Mouse (Mus musculus): ENCODE measurements around the gene Batf2. TPM values are rescaled to one million over a fixed set of nuclear protein-coding genes. Genes with fewer than 3 reads are reported as not detected.
"Not testable (repeated sequence)": the region's sequence is repeated elsewhere in the genome, so short reads cannot be mapped to it uniquely, and the experiment has no call there.

Gene Batf2
- polyA plus RNA-seq, 1 experiment from 2014 or later, result 0.31 TPM

DNA sequence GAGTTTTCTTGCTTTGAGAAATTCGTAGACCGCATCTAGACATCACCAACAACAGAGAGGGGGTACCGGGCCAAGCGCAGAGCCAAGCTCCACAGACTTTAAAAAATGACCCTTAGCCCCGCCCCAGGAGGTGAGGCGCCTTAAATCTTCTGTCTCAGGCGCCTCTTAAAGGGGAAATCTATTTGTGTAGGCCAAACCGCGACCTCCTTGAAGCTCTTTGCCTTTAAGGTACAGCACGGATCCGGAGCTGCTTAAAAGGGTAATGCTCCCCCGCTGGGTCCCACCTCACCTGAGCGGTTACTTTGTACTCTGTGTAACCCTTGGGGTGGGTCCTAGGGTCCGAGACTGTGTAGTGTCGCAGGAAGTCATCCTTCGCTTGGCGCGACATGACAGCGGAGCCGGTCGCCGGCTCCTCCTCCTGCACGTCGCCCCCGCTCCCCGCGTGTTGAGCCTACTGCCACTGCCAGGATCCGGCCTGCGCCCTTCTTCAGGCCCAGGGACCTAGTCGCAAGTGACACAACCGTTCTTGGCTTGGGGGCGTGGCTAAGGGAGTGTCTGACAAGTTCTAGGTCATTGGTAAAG lies 12.9 kb upstream of the Batf2 start, which contains the start of gene Snx15:
Gene Snx15 (minus strand): TSS at position 545 of the 582 bp plus-strand sequence.
- Histone ChIP-seq H3K4me3 (ENCODE audit: low read length) (peak within 1 kb of the TSS; percentile 68), H3K27me3 (ENCODE audit: control insufficient read depth, insufficient read depth, low read depth, low read length) (no peaks in the 10 kb centered on the region), H3K9me3 (ENCODE audit: control insufficient read depth, low read length) (no peaks in the 10 kb centered on the region), H3K4me1 (replicated peaks; ENCODE audit: control insufficient read depth, insufficient read depth, low read length) (peaks cover 4% of the 10 kb centered on the region), H3K4me2 (ENCODE audit: low read depth, low read length) (peak within 1 kb of the TSS; percentile 67), H3K9ac (ENCODE audit: low read length) (peak within 1 kb of the TSS; percentile 77), H3K27ac (ENCODE audit: low read length) (peak within 1 kb of the TSS; percentile 93), H3K36me3 (ENCODE audit: control insufficient read depth, insufficient read depth, low read length) (no peaks in the 10 kb centered on the region)
- WGBS, result under 1% methylated on average over 32 of the region's 32 CpGs
- peak; percentile 96 for ATAC-seq (ENCODE audit: low read depth)

DNA sequence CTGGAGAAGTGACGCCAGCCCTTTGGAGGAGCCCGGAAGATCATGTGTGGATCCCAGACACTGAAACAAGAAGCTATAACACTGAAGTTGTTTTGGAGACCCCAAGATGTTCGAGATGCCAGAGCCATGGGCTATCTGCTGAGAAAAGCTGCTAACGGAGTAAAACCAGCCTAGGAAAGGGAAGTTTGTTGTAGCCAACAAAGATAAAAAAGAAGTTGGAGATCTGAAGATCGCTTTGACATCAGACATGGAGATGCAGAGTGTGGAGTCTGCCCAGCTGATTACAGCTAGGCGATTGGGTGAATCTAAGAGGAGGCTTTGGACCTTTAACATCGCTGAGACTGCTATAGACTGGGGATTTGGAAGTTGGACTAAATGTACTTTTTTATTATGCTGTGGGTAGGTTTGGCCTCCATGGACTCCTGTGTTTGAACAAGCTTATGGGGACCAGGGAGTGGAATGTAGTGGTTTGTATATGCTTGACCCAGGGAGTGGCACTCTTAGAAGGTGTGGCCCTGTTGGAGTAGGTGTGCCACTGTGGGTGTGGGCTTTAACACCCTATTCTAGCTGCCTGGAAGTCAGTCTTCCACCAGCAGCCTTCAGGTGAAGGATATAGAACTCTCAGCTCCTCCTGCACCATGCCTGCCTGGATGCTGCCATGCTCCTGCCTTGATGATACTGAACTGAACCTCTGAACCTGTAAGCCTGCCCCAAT lies 10.2 kb upstream of the Batf2 start:
- H3K36me3 ChIP-seq (ENCODE audit: control insufficient read depth, insufficient read depth, low read length); H3K27ac ChIP-seq (ENCODE audit: low read length); H3K4me1 ChIP-seq (replicated peaks; ENCODE audit: control insufficient read depth, insufficient read depth, low read length); H3K4me2 ChIP-seq (ENCODE audit: low read depth, low read length); H3K27me3 ChIP-seq (ENCODE audit: control insufficient read depth, insufficient read depth, low read depth, low read length); H3K9me3 ChIP-seq (ENCODE audit: control insufficient read depth, low read length); H3K4me3 ChIP-seq (ENCODE audit: low read length); H3K9ac ChIP-seq (ENCODE audit: low read length): not testable (repeated sequence)
- 0 out of 2 replicates have a peak, but pooled peaks have one; percentile 6 for ATAC-seq (ENCODE audit: low read depth)
- WGBS, result 69% methylated on average over 7 of the region's 7 CpGs

DNA sequence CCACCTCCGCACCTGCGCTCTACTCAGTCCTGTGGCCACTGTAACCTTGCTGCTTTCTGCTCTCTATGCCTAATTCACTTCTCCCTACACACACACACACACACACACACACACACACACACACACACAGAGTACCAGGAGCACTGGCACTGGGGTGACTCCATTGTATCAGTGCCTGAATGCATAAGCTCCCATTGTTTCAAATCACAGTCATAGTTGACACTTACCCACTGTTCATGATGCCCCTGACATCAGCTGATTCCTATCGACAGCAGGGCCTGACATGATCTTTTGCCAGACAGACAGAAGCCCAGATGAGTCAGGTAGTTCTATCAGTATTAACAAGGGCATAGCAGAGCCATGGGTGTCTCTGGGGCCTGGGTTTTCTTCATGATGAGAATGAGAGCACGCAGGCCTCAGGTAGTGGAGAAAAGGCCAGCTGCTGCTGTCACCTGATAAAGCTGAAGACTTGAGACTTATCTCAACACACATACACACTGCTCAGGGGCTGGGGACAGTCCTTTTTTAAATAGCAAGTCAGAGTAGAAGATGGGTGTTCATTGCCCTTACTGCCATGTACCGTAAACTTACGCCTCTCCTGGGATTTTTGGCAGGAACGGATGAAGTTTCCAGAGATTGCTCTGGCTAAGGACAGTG lies 8.5 kb upstream of the Batf2 start:
- no peak overlapping the region for H3K4me3 ChIP-seq (ENCODE audit: low read length)
- H3K9me3 ChIP-seq (ENCODE audit: control insufficient read depth, low read length), result no peaks in the 10 kb centered on the region
- no peaks in the 10 kb centered on the region for H3K27me3 ChIP-seq (ENCODE audit: control insufficient read depth, insufficient read depth, low read depth, low read length)
- 78% methylated on average over 7 of the region's 7 CpGs for WGBS
- no peak overlapping the region for H3K9ac ChIP-seq (ENCODE audit: low read length)
- peak overlapping the region; percentile 23; the same call in 1 of the 2 replicates for H3K27ac ChIP-seq (ENCODE audit: low read length)
- H3K4me1 ChIP-seq (replicated peaks; ENCODE audit: control insufficient read depth, insufficient read depth, low read length), result peaks cover 4% of the 10 kb centered on the region; the same call in 1 of the 2 replicates
- no peak for ATAC-seq (ENCODE audit: low read depth)
- H3K36me3 ChIP-seq (ENCODE audit: control insufficient read depth, insufficient read depth, low read length), result peaks cover 7% of the 10 kb centered on the region; the same call in 1 of the 2 replicates
- H3K4me2 ChIP-seq (ENCODE audit: low read depth, low read length), result no peak overlapping the region

DNA sequence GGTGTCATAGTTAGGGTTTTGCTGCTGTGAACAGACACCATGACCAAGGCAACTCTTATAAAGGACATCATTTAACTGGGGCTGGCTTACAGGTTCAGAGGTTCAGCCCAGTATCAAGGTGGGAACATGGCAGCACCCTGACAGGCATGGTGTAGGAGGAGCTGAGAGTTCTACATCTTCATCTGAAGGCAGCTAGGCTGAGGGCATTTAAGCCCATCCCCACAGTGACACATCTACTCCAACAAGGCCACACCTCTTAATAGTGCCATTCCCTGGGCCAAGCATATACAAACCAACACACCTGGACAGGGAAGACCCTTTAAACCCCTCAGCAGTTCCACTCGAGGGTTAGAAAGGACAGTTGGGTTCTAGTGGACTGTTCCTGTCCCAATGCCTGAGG lies 7.6 kb upstream of the Batf2 start:
- H3K4me1 ChIP-seq (replicated peaks; ENCODE audit: control insufficient read depth, insufficient read depth, low read length); H3K4me3 ChIP-seq (ENCODE audit: low read length); H3K4me2 ChIP-seq (ENCODE audit: low read depth, low read length); H3K36me3 ChIP-seq (ENCODE audit: control insufficient read depth, insufficient read depth, low read length); H3K27ac ChIP-seq (ENCODE audit: low read length); ATAC-seq (ENCODE audit: low read depth); H3K27me3 ChIP-seq (ENCODE audit: control insufficient read depth, insufficient read depth, low read depth, low read length); H3K9me3 ChIP-seq (ENCODE audit: control insufficient read depth, low read length); H3K9ac ChIP-seq (ENCODE audit: low read length): not testable (repeated sequence)
- whole genome bisulfite sequencing, result 40% methylated on average over 1 of the region's 1 CpGs

DNA sequence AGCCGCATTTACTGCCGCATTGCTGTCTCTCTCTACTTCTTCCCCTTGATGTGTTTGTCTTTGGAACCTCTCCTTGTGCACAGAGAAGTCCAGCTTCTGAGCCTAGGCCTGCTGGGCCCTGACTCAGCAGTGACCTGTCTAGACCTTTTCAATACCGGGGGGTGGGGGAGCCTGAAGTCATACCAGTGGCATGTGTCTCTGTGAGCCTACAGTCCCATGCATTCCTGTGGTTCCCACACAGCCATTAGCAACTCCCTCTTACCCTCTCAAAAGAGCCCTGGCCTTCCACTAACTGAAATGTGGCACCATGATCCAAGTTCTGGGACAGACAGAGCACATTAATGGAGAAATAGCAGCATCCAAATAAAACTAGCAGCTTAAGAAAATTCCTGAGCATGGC lies 4.4 kb upstream of the Batf2 start:
- H3K36me3 ChIP-seq (ENCODE audit: control insufficient read depth, insufficient read depth, low read length), result peaks cover 9% of the 10 kb centered on the region; the same call in 1 of the 2 replicates
- WGBS, result 80% methylated on average over 3 of the region's 3 CpGs
- no peak overlapping the region for H3K27ac ChIP-seq (ENCODE audit: low read length)
- no peaks in the 10 kb centered on the region for H3K27me3 ChIP-seq (ENCODE audit: control insufficient read depth, insufficient read depth, low read depth, low read length)
- H3K4me3 ChIP-seq (ENCODE audit: low read length), result no peak overlapping the region
- H3K4me1 ChIP-seq (replicated peaks; ENCODE audit: control insufficient read depth, insufficient read depth, low read length), result peaks cover 6% of the 10 kb centered on the region; the same call in 1 of the 2 replicates
- no peak overlapping the region for H3K9ac ChIP-seq (ENCODE audit: low read length)
- no peak overlapping the region for H3K4me2 ChIP-seq (ENCODE audit: low read depth, low read length)
- no peak for ATAC-seq (ENCODE audit: low read depth)
- H3K9me3 ChIP-seq (ENCODE audit: control insufficient read depth, low read length), result no peaks in the 10 kb centered on the region

DNA sequence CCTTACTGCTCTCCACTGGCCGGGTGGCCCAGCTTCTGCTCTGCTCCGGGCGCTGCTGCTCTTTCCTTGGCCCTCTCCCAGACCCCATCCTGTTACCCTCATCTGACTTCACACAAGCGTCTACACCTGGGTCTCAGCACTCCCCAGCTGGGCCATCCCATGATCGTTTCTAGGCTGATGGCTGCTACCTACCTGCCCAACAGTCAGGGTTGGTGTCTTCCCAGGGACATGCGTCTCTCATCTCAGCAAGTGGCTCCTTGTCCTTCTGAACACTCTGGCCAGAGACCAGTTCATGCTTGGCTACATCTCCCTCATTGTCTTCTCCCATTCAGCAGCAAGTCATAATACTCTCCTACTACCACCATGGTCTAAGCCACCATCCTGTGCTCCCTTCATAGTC lies 1.1 kb upstream of the Batf2 start:
- 91% methylated on average over 6 of the region's 6 CpGs for WGBS
- peak overlapping the region; percentile 91 for H3K4me2 ChIP-seq (ENCODE audit: low read depth, low read length)
- no peak overlapping the region for H3K27ac ChIP-seq (ENCODE audit: low read length)
- peak overlapping the region; percentile 91 for H3K9ac ChIP-seq (ENCODE audit: low read length)
- no peaks in the 10 kb centered on the region for H3K27me3 ChIP-seq (ENCODE audit: control insufficient read depth, insufficient read depth, low read depth, low read length)
- H3K36me3 ChIP-seq (ENCODE audit: control insufficient read depth, insufficient read depth, low read length), result peaks cover 9% of the 10 kb centered on the region; the same call in 1 of the 2 replicates
- peaks cover 12% of the 10 kb centered on the region for H3K4me1 ChIP-seq (replicated peaks; ENCODE audit: control insufficient read depth, insufficient read depth, low read length)
- ATAC-seq (ENCODE audit: low read depth), result no peak
- peaks cover 2% of the 10 kb centered on the region; the same call in 1 of the 2 replicates for H3K9me3 ChIP-seq (ENCODE audit: control insufficient read depth, low read length)
- peak overlapping the region; percentile 80 for H3K4me3 ChIP-seq (ENCODE audit: low read length)

DNA sequence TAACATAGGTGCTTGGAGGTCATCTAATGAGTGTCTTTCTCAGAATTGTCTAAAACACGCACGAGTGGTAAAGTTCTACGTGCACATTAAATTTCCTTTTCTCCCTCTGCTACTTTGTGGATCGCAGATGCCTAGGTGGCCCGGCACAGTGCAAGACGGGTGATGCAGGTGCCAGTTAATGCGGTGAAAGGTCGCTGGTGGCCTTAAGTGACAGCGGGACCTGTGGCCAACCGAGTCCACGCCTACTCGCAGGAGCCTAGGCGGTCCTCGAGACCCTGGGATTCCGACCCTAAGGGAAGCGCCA lies 457 bp upstream of the Batf2 start:
- peak overlapping the region; percentile 91 for H3K4me2 ChIP-seq (ENCODE audit: low read depth, low read length)
- H3K36me3 ChIP-seq (ENCODE audit: control insufficient read depth, insufficient read depth, low read length), result peaks cover 6% of the 10 kb centered on the region; the same call in 1 of the 2 replicates
- H3K4me1 ChIP-seq (replicated peaks; ENCODE audit: control insufficient read depth, insufficient read depth, low read length), result peaks cover 12% of the 10 kb centered on the region
- H3K27ac ChIP-seq (ENCODE audit: low read length), result peak overlapping the region; percentile 98
- H3K9me3 ChIP-seq (ENCODE audit: control insufficient read depth, low read length), result peaks cover 2% of the 10 kb centered on the region; the same call in 1 of the 2 replicates
- no peak for ATAC-seq (ENCODE audit: low read depth)
- no peaks in the 10 kb centered on the region for H3K27me3 ChIP-seq (ENCODE audit: control insufficient read depth, insufficient read depth, low read depth, low read length)
- 2% methylated on average over 16 of the region's 16 CpGs for WGBS
- H3K4me3 ChIP-seq (ENCODE audit: low read length), result peak overlapping the region; percentile 80
- peak overlapping the region; percentile 91 for H3K9ac ChIP-seq (ENCODE audit: low read length)

DNA sequence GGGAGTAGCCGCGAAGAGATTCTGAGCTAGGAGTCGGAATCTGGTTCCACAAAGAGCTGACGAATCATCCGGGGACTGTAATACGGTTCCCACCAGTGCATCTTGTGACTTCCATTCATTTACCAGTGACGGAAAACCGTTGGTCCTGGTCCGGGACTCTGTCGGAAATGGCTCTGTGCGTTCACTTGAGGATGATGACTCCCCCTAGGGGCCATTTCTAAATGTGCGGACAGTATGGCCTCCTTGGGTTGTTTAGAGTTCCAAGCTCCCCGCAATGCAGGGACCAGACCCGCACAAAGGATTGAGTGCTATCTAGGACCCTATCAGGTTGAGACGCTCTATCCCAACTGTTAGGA lies 589 bp downstream of the Batf2 start, which contains the start of gene Arl2:
Gene Arl2 (minus strand): TSS at position 155 of the 356 bp plus-strand sequence.
- H3K4me1 ChIP-seq (replicated peaks; ENCODE audit: control insufficient read depth, insufficient read depth, low read length), result peaks cover 12% of the 10 kb centered on the region
- H3K4me2 ChIP-seq (ENCODE audit: low read depth, low read length), result peak within 1 kb of the TSS; percentile 91
- peak within 1 kb of the TSS; percentile 98 for H3K27ac ChIP-seq (ENCODE audit: low read length)
- peak within 1 kb of the TSS; percentile 91 for H3K9ac ChIP-seq (ENCODE audit: low read length)
- 0 out of 2 replicates have a peak, but pooled peaks cover 2% of the 10 kb centered on the region for H3K36me3 ChIP-seq (ENCODE audit: control insufficient read depth, insufficient read depth, low read length)
- 0% methylated on average over 15 of the region's 15 CpGs for WGBS
- peak; percentile 83 for ATAC-seq (ENCODE audit: low read depth)
- peak within 1 kb of the TSS; percentile 80 for H3K4me3 ChIP-seq (ENCODE audit: low read length)
- no peaks in the 10 kb centered on the region for H3K27me3 ChIP-seq (ENCODE audit: control insufficient read depth, insufficient read depth, low read depth, low read length)
- peaks cover 2% of the 10 kb centered on the region; the same call in 1 of the 2 replicates for H3K9me3 ChIP-seq (ENCODE audit: control insufficient read depth, low read length)

DNA sequence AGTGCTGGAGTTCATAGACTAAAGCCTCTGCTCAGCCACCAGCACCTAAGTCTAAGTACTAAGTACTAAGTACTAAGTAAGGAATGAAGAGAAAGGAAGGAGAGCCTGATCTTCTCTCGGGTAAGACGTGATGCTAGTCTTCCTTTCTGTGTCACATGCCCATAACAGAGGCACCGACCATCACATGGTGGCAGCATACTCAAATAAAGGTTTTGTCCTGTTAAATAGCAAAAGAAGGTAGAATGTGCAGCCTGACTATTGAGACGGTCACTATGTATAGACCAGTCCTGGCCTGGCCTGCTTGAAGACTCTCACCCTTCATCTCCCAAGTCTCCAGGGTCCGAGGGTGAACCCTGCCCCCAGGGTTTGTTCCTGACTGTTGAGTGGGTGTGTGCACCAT lies 4.1 kb downstream of the Batf2 start:
- peaks cover 11% of the 10 kb centered on the region for H3K4me1 ChIP-seq (replicated peaks; ENCODE audit: control insufficient read depth, insufficient read depth, low read length)
- peaks cover 2% of the 10 kb centered on the region; the same call in 1 of the 2 replicates for H3K9me3 ChIP-seq (ENCODE audit: control insufficient read depth, low read length)
- H3K9ac ChIP-seq (ENCODE audit: low read length), result no peak overlapping the region
- no peak overlapping the region for H3K4me2 ChIP-seq (ENCODE audit: low read depth, low read length)
- ATAC-seq (ENCODE audit: low read depth), result no peak
- 72% methylated on average over 5 of the region's 5 CpGs for WGBS
- no peaks in the 10 kb centered on the region for H3K36me3 ChIP-seq (ENCODE audit: control insufficient read depth, insufficient read depth, low read length)
- no peak overlapping the region for H3K27ac ChIP-seq (ENCODE audit: low read length)
- H3K4me3 ChIP-seq (ENCODE audit: low read length), result no peak overlapping the region
- H3K27me3 ChIP-seq (ENCODE audit: control insufficient read depth, insufficient read depth, low read depth, low read length), result no peaks in the 10 kb centered on the region

Measured in lung, embryonic 16.5 days (tissue).